Mouse (Mus musculus) B cell, adult 2 months (primary cell): ENCODE results near the gene Nrgn.

ENCODE experiments used
- DNase-seq, 2 experiments: peaks; one replicate each; pipeline ENCODE4 v3.0.0; 2022

The Nrgn gene

DNA sequence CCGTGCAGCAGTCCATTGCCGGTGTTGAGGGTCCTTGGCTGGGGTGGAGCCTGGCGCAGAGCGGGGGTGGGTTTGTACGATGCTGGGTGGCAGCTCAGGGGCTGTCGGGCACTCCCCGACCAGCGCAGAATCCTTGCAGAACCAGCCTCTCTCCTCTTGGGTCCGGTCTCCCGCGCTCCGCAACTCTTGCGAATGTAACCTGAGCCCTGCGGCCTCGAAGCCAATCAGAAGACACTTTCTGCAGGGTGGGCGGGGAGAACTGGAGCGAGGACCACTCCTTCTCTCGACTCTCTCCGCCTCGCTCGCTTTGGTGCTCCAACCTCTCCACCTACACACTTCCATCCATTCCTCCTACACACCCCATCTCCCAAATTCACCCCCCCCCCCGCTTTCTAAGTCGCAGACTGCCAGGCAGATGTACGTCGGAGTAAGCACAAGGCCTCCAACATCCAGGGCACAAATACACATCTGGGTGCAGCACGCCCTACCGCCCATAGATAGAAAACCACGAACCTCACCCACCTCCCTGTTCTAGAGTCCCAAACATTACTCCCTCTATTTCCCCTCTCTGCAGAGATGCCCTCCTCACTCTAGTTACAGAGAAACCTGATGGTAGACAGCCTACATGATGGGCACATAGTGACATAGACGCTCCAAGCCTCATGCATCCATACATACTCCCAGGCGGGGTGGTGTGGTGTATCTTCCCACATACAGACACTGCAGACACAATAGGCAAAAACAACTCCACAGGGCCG, at the start of gene Nrgn:
TSS of gene Nrgn (minus strand) at position 369 of the 758 bp plus-strand sequence.
- DNase-seq: peak; percentile 41 to 44

GRCm38 (mm10) chr9:37600538-37601205, 48.0 kb upstream of the Nrgn start:
- no peak for DNase-seq

DNA sequence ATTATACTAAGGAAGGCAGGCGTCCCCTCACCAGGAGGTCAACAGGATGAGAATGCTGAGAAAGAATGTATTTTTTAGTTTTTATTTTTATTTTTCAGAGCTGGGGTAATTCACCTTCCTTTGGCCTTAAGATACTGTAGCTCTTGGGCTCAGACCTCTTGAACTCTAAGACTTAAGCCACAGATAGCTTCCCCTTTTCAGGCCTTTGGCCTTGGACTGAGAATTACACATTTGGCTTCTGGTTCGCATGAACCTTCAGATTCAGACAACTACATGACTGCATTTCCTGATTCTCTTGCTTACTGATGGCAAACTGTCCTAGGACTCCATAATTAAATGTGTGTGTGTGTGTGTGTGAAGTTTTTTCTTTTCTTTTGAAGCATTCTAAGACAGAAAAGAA, 45.9 kb upstream of the Nrgn start:
- DNase-seq: no peak

- peak in 1 of 2 experiments; percentile 11 for DNase-seq
Measured at GRCm38 (mm10) chr9:37595570-37595969, 42.9 kb upstream of the Nrgn start.

DNA sequence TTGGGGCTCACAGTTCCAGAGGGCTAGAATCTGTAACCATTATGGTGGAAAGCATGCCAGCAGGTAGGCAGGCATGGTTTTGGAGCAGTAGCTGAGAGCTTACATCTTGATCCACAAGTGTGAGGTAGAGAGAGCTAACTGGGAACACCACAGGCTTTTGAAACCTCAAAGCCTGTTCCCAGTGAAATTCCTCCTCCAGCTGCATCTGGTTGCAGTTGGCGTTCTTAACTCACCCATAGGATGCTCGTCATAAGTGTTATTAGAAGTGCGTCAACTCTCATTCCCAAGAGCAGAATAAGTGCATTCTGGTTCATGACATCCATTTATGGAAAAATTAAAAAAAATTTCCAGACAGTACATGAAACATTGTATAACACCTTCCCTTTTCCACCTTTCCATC, 41.0 kb upstream of the Nrgn start:
- no peak for DNase-seq

DNA sequence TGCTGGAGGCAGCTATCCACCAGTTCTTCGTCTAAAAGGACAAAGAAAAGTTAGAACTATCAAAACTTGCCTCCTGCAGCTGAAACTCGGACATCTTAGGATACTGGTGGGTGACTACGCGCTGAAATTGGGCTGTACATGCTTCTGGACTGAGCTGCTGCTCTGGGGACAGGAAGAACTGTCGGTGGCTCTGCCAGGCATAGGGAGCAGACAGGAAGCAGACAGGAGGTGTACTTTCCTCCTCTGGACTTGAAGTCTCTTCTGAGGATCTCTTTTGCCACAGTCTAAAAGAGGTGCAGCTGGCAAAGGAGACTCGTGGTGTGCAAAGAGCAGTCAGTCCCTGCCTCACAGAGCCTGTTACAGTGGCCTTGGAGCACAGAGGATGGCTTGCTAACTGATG, 39.9 kb upstream of the Nrgn start:
- DNase-seq: no peak

GRCm38 (mm10) chr9:37592025-37592424, 39.3 kb upstream of the Nrgn start:
- DNase-seq: no peak

DNA sequence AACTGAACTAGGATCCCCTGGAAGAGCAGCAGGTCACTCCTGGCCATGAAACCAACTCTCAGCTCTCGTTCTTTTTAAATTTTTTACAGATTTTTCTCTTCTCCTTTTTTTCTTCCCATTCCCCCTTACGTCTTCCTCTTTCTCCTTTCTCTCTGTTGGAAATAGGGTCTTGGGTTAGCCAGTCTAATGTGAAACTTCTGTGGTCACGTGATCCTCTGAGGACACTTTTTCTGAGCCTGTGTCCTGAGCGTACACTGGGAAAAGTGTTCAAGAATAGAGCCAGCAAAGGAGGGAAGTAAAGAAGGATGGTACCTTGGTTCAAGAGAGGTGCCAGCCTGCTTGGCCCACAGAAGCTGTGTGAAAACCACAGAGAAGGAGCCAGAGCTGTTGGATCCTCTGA, 37.7 kb upstream of the Nrgn start:
- DNase-seq: no peak

DNA sequence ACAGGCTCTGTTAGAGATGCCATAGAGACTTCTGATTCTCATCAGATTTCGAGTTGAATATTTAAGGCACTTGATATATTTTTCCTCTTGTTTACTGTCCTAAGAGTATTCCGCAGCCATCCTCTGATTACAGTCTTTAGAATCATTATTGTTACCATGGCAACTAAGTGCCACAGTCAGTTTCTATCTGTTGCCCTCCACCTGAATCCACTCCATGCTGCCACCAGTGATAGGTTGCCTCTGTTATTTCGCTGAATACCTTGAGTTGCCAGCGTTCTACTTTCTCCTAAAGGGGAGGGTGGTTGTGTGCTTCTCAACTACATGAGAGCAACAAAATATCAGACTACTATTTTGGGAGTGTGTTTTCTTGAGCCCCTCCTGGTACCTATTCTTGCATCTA, 34.0 kb upstream of the Nrgn start:
- DNase-seq: no peak

GRCm38 (mm10) chr9:37583594-37583993, 30.9 kb upstream of the Nrgn start:
- DNase-seq: peak; percentile 31 to 37

DNA sequence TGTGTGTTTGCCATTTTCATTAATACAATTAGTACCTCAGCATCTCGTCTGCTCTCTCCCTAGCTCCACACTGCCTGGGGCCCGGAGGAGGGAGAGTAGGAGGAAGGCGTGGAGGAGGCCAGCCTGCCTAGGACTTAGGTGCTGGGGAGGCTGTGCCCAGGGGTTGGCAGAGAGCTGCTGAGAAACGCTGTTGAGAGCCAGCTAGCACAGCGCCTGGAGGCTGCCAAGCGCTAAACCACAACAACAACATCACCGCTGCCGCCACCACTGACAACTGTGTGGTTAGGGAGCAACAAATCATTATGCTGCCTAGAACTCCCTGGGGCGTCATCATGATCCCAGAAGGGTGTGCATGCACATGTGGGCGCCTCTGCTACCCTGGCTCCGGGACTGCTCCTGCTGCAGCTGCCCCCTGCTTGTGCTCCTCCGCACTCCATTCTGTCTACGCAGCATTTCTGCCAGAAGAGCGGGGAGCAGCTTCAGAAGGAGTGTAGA, 23.8 kb upstream of the Nrgn start:
- peak; percentile 65 to 68 for DNase-seq

- DNase-seq: no peak
Measured at GRCm38 (mm10) chr9:37572204-37572876, 19.6 kb upstream of the Nrgn start.

DNA sequence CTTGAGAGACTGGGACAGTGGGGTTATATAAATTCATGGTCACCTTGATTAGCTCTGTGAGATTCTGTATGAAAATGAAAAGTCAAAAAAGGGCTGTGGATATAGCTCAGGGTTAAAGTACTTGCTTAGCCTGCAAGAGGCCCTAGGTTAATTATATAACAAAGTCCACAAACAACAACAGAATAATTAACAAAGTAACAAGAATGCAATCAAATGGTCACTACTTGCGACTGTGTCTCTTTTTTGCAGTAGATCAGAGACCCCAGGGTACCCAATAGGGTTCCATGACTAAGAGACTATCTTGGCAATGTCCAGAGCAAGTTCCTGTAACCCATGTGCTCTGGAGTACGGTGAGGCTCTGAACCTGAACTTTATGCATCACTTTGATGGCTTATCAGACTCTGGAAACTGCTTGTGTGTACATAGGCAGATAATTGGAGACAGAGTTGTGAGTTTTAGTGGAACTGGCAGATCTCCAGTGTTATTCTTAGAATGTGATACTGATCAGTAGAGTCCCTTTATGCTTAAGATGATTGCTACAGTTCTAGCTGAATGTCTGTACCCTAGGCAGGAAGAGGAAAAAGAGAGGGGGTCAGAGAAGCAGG, 16.6 kb upstream of the Nrgn start:
- DNase-seq: no peak

GRCm38 (mm10) chr9:37568605-37569214, 16.0 kb upstream of the Nrgn start:
- DNase-seq: no peak

DNA sequence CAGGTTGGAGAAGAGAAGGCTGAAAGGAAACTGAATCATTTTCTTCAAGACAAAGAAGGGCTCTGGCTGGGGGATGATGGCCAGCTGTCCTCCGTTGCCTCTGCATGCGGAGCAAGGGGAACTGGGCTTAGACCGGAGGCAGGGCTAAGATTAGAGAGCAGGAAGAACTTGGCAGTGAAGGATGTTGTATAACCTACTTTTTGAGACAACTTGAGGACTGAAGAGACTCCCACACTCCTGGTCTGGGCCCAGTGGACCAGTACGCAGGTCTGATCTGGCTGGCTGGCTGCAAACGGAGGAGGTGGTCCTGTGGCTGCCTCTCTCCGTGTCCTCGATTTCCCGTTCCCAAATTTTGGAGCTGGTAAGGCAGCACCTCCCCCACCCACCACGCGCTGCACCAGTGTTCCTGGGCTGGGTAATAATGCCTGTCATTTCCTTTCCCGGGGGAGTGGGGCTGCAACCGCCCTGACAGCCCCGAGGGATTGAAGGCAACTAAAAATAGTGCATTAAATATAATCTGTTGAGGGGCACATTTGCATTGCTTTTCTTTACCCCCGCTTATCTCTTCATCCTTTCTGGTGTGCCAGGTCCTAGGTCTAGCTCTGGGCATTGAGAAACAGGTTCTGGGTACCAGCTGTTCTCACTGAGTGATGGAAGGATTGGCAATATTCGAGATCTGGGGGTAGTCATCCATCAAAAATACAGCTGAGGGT, 15.3 kb upstream of the Nrgn start:
- peak; percentile 27 to 38 for DNase-seq

- no peak for DNase-seq
Measured at GRCm38 (mm10) chr9:37567454-37567853, 14.8 kb upstream of the Nrgn start.

DNA sequence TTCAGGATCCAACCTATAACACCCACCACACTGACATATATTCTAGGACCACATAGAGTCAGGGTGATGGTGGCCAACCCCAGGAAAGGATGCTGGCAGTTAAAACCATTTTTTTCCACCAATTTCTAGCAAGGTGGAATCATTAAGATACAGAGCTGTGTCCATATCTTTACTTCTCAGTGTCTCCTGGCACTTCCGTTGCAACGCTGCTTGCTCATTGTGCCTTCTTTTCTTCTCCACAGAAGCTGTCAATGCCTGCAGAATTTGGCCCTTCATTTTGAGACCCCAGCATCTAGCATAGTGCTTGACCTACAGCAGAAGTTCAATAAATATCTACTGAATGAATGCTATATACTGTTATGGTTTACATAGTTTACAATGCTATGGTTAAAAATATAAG, 14.3 kb upstream of the Nrgn start:
- no peak for DNase-seq

DNA sequence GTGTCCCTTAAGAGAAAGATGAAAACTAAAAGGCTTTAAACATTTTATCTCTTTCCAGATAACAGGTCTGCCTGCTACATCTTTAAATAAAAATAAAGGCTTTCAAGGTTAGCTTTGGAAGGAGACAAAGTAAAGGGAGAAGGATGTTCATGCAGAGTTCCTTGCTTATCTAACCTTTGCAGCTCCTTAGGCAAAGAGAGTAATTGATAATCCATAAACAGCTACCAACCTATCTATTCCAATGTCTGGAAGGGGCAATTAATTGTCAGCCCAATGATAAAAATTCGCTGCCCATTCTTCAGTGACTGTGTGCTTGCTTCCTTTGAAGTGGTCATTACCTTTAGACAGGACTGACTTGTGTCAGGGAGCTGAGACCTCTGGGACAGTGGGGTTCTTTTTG, 11.1 kb upstream of the Nrgn start:
- DNase-seq: no peak

- DNase-seq: no peak
Measured at GRCm38 (mm10) chr9:37560617-37561016, 7.9 kb upstream of the Nrgn start.

DNA sequence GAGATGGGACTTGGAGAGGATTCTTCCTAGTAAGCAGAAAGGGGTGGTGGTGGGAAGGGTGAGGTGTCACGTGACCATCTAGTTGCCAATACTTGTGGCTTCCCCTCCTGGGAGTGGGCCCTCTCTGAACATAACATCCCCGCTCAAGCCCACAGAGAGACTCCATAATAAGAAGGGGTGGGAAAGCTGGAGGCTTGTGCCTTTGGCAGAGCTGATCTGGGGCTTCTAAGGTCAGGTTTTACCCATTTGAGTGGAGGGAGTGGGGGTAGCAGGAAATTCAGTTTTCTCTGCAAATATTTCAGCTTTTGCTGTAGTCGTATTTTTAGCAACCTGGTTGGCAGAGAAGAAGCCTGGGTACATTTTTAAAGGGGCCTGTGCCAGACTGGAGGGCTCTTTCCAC, 3.7 kb upstream of the Nrgn start:
- DNase-seq: no peak

DNA sequence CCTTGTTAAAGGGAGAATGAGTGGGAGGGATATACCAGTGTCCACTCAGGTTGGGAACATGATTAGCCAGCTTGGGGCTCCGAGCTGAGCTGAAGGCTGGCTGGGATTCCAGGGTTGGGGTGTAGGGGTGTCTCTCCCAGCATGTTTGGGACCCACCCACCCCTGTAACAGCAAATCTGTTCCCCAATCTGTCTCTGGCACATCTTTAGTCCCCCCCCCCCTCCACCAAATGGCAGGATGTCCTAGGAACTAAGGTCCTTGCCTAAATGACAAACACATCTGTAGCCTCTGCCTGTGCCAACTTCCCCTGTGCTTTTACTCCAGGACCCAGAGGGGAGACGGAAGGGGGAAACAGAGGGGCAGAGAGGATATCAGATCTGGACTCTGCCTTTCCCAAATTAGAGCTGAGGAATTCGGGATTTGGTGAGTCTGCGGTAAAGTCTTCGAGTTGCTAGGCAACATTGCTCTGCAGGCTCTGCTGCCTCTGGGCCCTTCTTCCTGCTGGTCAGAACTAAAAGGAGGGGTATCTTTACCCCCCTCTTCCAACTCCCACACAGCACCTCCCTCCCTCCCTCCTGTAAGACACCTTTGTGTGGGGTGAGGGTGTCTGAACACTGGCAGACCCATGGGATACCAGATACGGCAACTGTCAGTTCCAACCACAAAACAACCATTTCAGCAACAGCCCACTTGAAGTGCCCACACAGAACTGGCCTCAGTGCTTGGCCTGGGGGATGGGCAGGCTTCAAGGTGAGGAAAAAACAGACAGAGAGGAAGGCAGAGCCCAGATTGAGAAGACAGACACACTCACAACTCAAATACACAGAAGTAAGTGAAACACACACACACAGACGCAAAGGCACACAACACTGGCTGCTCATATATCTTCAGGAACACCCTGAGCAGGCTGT, 2.4 kb upstream of the Nrgn start, which contains the start of gene Siae:
TSS of gene Siae (plus strand) at position 861 of the 911 bp plus-strand sequence.
- no peak for DNase-seq
